Mouse (Mus musculus) mouse trophoblast stem cell (cell line): Measurements from ENCODE around the gene Olfr223.
"Not testable (repeated sequence)": the region's sequence is repeated elsewhere in the genome, so short reads cannot be mapped to it uniquely, and the experiment has no call there.

Source experiments
- in situ Hi-C, 2 experiments: fragments of 300-500 bp; cut with MseI, MboI; formaldehyde crosslinking; loops; 2 replicates in 1 of 2; 3 replicates in 1 of 2; pipeline ENCODE4 v1.15.1; 2025

Gene Olfr223

DNA sequence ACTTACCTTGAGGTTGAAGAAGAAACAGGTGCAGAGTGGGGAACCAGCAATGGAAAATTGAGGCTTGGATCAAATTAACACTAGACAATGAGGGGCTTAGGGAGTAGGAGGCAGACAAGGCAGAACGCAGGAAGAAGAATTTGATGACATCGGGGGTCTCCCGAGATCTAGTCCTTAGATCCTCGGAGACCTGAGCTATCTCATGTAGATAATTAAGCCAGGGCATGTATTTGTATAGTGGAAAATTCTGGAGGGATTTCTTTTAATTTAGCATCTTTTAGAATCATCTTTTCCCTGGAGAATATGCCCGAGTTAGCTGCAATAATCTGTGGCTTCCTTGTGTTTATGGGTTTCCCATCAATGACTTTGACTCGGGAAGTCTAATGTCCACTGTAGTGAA lies at the start of gene Olfr223:
Olfr223 (minus strand) TSS at position 101 of the 400 bp plus-strand sequence.
- in situ Hi-C loops: no loop called here

DNA sequence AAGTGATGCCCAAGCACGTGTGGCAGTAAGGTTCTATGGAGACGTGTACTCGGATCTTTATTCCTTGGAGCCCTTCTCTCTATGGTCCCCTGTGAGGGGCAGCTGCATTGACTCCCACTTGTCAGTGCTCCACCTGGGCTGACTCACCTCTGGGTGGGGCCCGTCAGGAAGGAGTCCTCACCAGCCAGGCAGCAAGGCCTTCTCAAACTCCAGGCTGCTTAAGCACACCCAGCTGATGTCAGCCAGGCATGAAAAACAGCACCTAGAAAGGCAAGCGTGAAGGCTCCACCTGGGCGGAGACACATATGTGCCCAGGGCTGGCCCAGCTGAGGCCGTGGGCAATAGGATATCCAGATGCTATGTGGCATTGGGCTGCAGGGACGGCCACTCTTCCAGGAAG lies 49.3 kb upstream of the Olfr223 start:
- in situ Hi-C loops: no loop called here

DNA sequence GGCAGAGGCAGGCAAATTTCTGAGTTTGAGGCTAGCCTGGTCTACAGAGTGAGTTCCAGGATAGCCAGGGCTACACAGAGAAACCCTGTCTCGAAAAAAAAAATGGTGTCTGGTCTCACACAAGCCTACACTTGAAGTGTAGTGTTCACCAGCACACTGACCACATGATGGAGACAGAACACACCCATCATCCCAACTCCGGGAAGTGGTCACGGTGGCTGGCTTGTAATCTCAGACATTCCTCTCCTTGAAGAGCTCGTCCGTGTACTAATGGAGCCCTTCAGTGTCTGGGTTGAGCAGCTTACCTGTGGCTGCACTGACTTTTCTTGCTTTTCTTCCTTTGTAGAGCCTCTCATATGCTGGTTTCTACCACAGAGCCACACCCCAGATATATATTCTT lies 48.1 kb upstream of the Olfr223 start:
- in situ Hi-C loops: no loop called here

GRCm38 (mm10) chr11:59639957-59640643 lies 47.0 kb upstream of the Olfr223 start:
- in situ Hi-C loops: loop anchor here in 1 of 2 experiments (10.0 kb wide), 1 partner anchor 115 kb away; no protein-coding TSS in a partner anchor

GRCm38 (mm10) chr11:59636695-59637414 lies 43.8 kb upstream of the Olfr223 start:
- in situ Hi-C loops: loop anchor here in 1 of 2 experiments (10.0 kb wide), 1 partner anchor 118 kb away; no protein-coding TSS in a partner anchor

DNA sequence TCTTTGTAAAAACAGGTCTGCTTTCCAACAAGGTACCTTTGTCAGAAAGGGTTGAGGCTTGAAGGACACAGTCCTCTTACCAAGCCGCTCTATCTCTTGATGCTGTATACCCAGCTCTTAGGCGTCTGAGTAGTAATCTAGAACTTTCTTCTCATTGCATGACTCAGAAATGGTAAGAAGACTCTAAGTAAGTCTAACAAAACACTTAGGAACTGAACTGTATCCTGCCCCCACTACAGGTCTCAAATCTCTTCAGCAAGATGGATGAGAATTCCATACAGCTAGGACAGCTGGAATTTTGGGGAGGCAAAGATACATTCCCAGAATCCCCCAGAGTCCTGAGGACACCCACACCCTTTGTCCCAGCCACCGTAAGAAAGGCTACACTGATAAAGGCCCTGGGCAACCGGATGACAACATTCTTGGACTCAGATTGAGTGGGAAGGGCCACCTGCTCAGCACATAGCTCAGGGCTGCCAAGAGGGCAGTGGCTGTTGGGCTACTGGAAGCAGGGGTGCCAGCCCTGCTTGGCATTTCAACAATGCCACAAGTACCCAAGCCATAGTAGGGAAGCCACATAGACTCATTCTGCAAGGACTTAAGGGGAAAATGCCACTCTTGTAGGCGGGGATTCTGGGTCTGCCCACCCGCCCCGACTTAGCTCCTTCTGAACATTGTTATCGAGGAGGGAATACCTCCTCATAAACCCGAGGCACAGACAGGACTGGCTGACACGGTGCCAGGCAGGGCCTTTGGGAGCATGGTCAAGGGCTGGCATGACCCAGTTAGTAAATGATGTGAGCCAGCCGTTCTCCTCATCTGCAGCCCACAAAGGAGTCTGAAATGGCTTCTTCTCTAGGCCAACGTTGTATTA lies 43.0 kb upstream of the Olfr223 start:
- in situ Hi-C loops: loop anchor here in 1 of 2 experiments (10.0 kb wide), 1 partner anchor 119 kb away; no protein-coding TSS in a partner anchor

GRCm38 (mm10) chr11:59635251-59635795 lies 42.2 kb upstream of the Olfr223 start:
- in situ Hi-C loops: loop anchor here in 1 of 2 experiments (10.0 kb wide), 1 partner anchor 119 kb away; no protein-coding TSS in a partner anchor

GRCm38 (mm10) chr11:59634001-59634660 lies 41.0 kb upstream of the Olfr223 start:
- in situ Hi-C loops: loop anchor here in 1 of 2 experiments (10.0 kb wide), 1 partner anchor 121 kb away; no protein-coding TSS in a partner anchor

GRCm38 (mm10) chr11:59633037-59633436 lies 39.9 kb upstream of the Olfr223 start:
- in situ Hi-C loops: loop anchor here in 1 of 2 experiments (10.0 kb wide), 1 partner anchor 122 kb away; no protein-coding TSS in a partner anchor

DNA sequence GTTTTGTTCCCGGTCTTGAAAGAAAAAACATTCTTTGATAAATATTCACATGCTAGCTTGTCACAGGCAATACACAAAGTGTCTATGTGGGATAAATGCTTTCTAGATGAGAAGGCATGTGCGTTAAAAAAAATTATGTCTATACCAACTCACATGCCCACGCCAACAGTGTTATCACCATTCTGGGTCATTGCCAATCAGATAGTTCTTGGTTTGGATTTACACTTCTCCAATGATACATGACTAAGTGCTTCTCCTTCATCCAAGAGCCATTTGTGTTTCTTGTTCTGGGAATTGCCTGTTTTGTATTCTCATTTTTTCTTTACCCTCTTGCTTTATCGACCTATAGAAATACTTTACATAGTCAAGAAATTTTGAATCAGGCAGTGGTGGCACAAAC lies 38.9 kb upstream of the Olfr223 start:
- in situ Hi-C loops: loop anchor here in 1 of 2 experiments (10.0 kb wide), 1 partner anchor 123 kb away; no protein-coding TSS in a partner anchor

- in situ Hi-C loops: loop anchor here (10.0 kb wide), 3 partner anchors 115 to 145 kb away; no protein-coding TSS in a partner anchor
Measured at GRCm38 (mm10) chr11:59629871-59630270, 36.8 kb upstream of the Olfr223 start.

DNA sequence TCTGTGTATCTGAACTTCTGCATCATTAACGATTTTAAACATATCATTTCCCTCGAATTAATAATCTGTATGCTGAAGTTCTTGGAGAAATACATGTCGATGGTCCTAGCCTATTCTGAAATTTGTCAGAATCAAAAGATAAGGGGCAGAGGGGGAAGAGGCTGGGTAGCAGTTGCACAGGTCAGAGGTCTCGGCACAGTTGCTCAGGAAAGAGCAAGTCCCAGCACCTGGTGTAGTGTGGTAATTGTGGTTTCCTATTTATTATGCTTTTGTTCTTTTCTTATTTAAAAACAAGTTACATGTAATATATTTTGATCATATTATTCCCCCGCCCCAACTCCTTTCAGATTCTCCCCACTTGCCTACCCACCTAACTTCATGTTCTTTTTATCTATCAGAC lies 35.1 kb upstream of the Olfr223 start:
- in situ Hi-C loops: loop anchor here in 1 of 2 experiments (10.0 kb wide), 2 partner anchors 117 to 147 kb away; no protein-coding TSS in a partner anchor

GRCm38 (mm10) chr11:59626192-59626591 lies 33.1 kb upstream of the Olfr223 start:
- in situ Hi-C loops: loop anchor here in 1 of 2 experiments (10.0 kb wide), 2 partner anchors 119 to 149 kb away; no protein-coding TSS in a partner anchor

DNA sequence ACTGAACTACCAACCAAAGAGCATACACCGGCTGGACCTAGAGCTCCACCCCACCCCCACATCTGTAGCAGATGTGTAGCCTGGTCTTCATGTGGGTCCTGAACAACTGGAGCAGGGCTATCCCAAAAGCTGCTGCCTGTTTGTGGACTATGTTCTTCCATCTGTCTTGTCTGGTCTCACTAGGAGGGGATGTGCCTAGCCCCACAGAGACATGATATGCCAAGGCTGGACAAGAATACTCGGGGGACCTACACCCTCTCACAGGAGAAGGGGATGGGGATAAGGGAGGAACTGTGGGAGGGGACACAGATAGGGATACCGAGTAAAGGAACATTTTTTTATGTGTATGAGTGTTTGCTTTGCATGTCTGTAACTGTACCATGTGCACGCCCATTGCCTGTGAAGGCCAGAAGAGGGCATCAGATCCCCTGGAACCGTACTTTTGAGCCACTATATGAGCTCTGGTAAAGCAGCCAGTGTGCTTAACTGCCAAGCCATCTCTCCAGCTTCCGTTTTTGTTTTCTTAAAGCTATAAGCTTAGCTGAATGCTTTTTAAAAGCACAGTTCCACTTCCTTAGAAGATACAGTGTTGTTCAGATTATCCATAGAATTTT lies 31.0 kb upstream of the Olfr223 start:
- in situ Hi-C loops: loop anchor here in 1 of 2 experiments (10.0 kb wide), 2 partner anchors 121 to 151 kb away; no protein-coding TSS in a partner anchor

- in situ Hi-C loops: loop anchor here in 1 of 2 experiments (10.0 kb wide), 2 partner anchors 123 to 153 kb away; no protein-coding TSS in a partner anchor
Measured at GRCm38 (mm10) chr11:59622214-59622613, 29.1 kb upstream of the Olfr223 start.

GRCm38 (mm10) chr11:59616986-59617385 lies 23.9 kb upstream of the Olfr223 start:
- in situ Hi-C loops: not testable (repeated sequence)

GRCm38 (mm10) chr11:59614120-59614519 lies 21.0 kb upstream of the Olfr223 start:
- in situ Hi-C loops: no loop called here

DNA sequence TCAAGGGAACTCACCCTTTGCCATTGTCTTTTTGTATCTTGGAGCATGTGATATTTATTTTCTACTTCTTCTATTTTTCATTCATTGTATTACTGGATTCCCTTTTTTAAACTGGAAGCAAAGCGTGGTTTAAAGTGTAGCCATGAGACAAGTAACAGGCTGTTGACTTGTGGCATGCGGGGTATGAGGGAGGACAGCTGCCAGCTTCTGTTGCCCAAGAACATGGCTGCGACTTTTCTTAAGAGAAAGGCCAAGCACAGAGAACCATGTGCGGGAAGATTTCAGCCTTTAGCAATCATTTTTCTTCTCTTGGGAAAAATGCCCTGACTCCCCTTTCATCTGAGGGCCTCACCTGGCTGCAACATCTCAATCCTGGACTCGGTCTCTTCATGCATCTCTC lies 18.6 kb upstream of the Olfr223 start:
- in situ Hi-C loops: no loop called here

GRCm38 (mm10) chr11:59602287-59602686 lies 9.2 kb upstream of the Olfr223 start:
- in situ Hi-C loops: no loop called here

- in situ Hi-C loops: no loop called here
Measured at GRCm38 (mm10) chr11:59600872-59601271, 7.8 kb upstream of the Olfr223 start.
